ENCODE assay signal across 12 mouse cellular contexts in the genomic region with DNA sequence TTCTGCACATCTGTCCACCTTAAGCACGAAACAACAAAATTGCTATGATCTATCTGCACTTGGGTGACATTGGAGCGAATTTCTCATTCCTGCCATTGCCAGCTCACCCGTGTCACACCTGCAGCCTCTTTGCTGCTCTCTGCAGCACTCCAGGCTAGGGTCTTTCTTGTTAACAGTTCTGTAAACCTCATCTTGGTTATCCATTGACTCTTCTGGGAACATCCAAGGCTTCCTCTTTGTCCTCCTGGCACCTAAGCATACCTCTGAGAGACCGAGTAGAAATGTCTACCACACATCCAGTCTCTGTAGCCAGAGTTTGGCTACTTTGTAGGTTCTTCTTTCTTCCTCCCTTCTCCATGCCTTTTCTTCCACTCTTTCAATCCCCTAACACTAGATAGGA. TPM values are rescaled to one million over a fixed set of nuclear protein-coding genes. Genes with fewer than 3 reads are reported as not detected.
A peak's percentile ranks its signal among the peaks of the same experiment; 100 is the strongest.
DNase-seq lines count a peak whose midpoint lies in the region; ATAC-seq lines count a peak whose summit lies in the region.
"Had no signal": no experiment of that assay in that cellular context is flagged by ENCODE, and none has a peak within 500 bp of the region (broad histone marks: within the 10 kb centered on the region; RNA-seq: fewer than 3 reads in every experiment).

No protein-coding gene starts in this region.

- H3K9me3 ChIP-seq in embryonic facial prominence, embryonic 15.5 days (replicated peaks): no peaks in the 10 kb centered on the region
- no peaks in the 10 kb centered on the region for H3K9me3 ChIP-seq in embryonic facial prominence, embryonic 10.5 days
- H3K9me3 ChIP-seq in limb, embryonic 15.5 days: no peaks in the 10 kb centered on the region
- H3K9me3 ChIP-seq in limb, embryonic 10.5 days (replicated peaks): no peaks in the 10 kb centered on the region
- no peaks in the 10 kb centered on the region for H3K9me3 ChIP-seq in liver, embryonic 16.5 days (replicated peaks; ENCODE audit: control insufficient read depth, low read length)
- H3K9me3 ChIP-seq: forebrain, embryonic 13.5 days; hindbrain, embryonic 10.5 days had no signal

- H3K4me2 ChIP-seq in embryonic facial prominence, embryonic 15.5 days (replicated peaks): no peak overlapping the region
- H3K4me2 ChIP-seq in limb, embryonic 15.5 days: no peak overlapping the region
- peak overlapping the region; percentile 74 for H3K4me2 ChIP-seq in liver, embryonic 16.5 days (ENCODE audit: low read depth, low read length)
- H3K4me2 ChIP-seq: forebrain, embryonic 13.5 days had no signal

- 0 out of 2 replicates have a peak overlapping the region, but pooled peaks have one; percentile 60 for H3K27ac ChIP-seq in embryonic facial prominence, embryonic 15.5 days (replicated peaks)
- H3K27ac ChIP-seq in embryonic facial prominence, embryonic 10.5 days (replicated peaks): no peak overlapping the region
- peak overlapping the region; percentile 63 for H3K27ac ChIP-seq in limb, embryonic 15.5 days
- no peak overlapping the region for H3K27ac ChIP-seq in limb, embryonic 10.5 days
- H3K27ac ChIP-seq in brown adipose tissue, adult 24 weeks (replicated peaks; ENCODE audit: low read depth, low read length): peak overlapping the region; percentile 15; the same call in 1 of the 2 replicates
- H3K27ac ChIP-seq in liver, embryonic 16.5 days (ENCODE audit: low read length): peak overlapping the region; percentile 83
- H3K27ac ChIP-seq: forebrain, embryonic 13.5 days had no signal

- no peaks in the 10 kb centered on the region for H3K27me3 ChIP-seq in embryonic facial prominence, embryonic 15.5 days
- no peaks in the 10 kb centered on the region for H3K27me3 ChIP-seq in embryonic facial prominence, embryonic 10.5 days (replicated peaks; ENCODE audit: low read depth, poor library complexity, severe bottlenecking)
- H3K27me3 ChIP-seq in limb, embryonic 15.5 days: no peaks in the 10 kb centered on the region
- H3K27me3 ChIP-seq in limb, embryonic 10.5 days (ENCODE audit: low read depth, poor library complexity, severe bottlenecking): no peaks in the 10 kb centered on the region
- no peaks in the 10 kb centered on the region for H3K27me3 ChIP-seq in liver, embryonic 16.5 days (ENCODE audit: control insufficient read depth, insufficient read depth, low read depth, low read length)
- H3K27me3 ChIP-seq: forebrain, embryonic 13.5 days had no signal

- no peak for DNase-seq in embryonic facial prominence, embryonic 10.5 days (ENCODE audit: low spot score)
- DNase-seq in limb, embryonic 10.5 days (ENCODE audit: low spot score): no peak
- DNase-seq in right cerebral cortex, adult 2 months (ENCODE audit: low spot score in 2 of 2): no peak
- DNase-seq in spleen, postnatal 14 days (ENCODE audit: low spot score in 2 of 2): no peak
- DNase-seq: cerebellum, adult 11 months; gastrocnemius, postnatal 14 days had no signal

- ATAC-seq in embryonic facial prominence, embryonic 15.5 days (ENCODE audit: insufficient number of reproducible peaks, low FRiP score, low TSS enrichment, low read depth): no peak
- ATAC-seq in limb, embryonic 15.5 days (ENCODE audit: insufficient number of reproducible peaks, low FRiP score, low TSS enrichment, low read depth): no peak
- no peak for ATAC-seq in liver, embryonic 16.5 days (ENCODE audit: low read depth)
- ATAC-seq: forebrain, embryonic 13.5 days had no signal

- H3K4me3 ChIP-seq in embryonic facial prominence, embryonic 15.5 days (replicated peaks): no peak overlapping the region
- no peak overlapping the region for H3K4me3 ChIP-seq in embryonic facial prominence, embryonic 10.5 days
- no peak overlapping the region for H3K4me3 ChIP-seq in limb, embryonic 15.5 days
- H3K4me3 ChIP-seq in limb, embryonic 10.5 days: no peak overlapping the region
- no peak overlapping the region for H3K4me3 ChIP-seq in brown adipose tissue, adult 24 weeks (ENCODE audit: insufficient read depth, low read depth, low read length)
- no peak overlapping the region for H3K4me3 ChIP-seq in liver, embryonic 16.5 days (ENCODE audit: low read depth, low read length)
- H3K4me3 ChIP-seq: forebrain, embryonic 13.5 days had no signal

- H3K9ac ChIP-seq in embryonic facial prominence, embryonic 15.5 days: no peak overlapping the region
- no peak overlapping the region for H3K9ac ChIP-seq in limb, embryonic 15.5 days
- H3K9ac ChIP-seq in liver, embryonic 16.5 days (ENCODE audit: low read depth, low read length): no peak overlapping the region
- H3K9ac ChIP-seq: forebrain, embryonic 13.5 days had no signal

- WGBS in embryonic facial prominence, embryonic 15.5 days: 82% methylated on average over 4 of the region's 4 CpGs
- 91% methylated on average over 4 of the region's 4 CpGs for WGBS in embryonic facial prominence, embryonic 10.5 days
- 85% methylated on average over 4 of the region's 4 CpGs for WGBS in limb, embryonic 15.5 days
- 89% methylated on average over 4 of the region's 4 CpGs for WGBS in limb, embryonic 10.5 days
- WGBS in liver, embryonic 16.5 days (ENCODE audit: insufficient replicate concordance): 57% methylated on average over 4 of the region's 4 CpGs

- no peaks in the 10 kb centered on the region for H3K36me3 ChIP-seq in embryonic facial prominence, embryonic 15.5 days
- H3K36me3 ChIP-seq in embryonic facial prominence, embryonic 10.5 days (replicated peaks): peaks cover 37% of the 10 kb centered on the region
- 0 out of 2 replicates have a peak, but pooled peaks cover 8% of the 10 kb centered on the region for H3K36me3 ChIP-seq in limb, embryonic 15.5 days
- peaks cover 26% of the 10 kb centered on the region for H3K36me3 ChIP-seq in limb, embryonic 10.5 days
- H3K36me3 ChIP-seq in liver, embryonic 16.5 days (ENCODE audit: control insufficient read depth, insufficient read depth): no peaks in the 10 kb centered on the region

- peaks cover 40% of the 10 kb centered on the region for H3K4me1 ChIP-seq in embryonic facial prominence, embryonic 15.5 days
- H3K4me1 ChIP-seq in embryonic facial prominence, embryonic 10.5 days: peaks cover 41% of the 10 kb centered on the region
- peaks cover 41% of the 10 kb centered on the region for H3K4me1 ChIP-seq in limb, embryonic 15.5 days
- H3K4me1 ChIP-seq in limb, embryonic 10.5 days: peaks cover 38% of the 10 kb centered on the region
- peaks cover 44% of the 10 kb centered on the region for H3K4me1 ChIP-seq in brown adipose tissue, adult 24 weeks (ENCODE audit: control insufficient read depth, insufficient read depth, insufficient read length, low read length)
- peaks cover 39% of the 10 kb centered on the region for H3K4me1 ChIP-seq in liver, embryonic 16.5 days (ENCODE audit: control insufficient read depth, low read depth, low read length)

RNA-seq across cellular contexts. Expression of a gene that starts 28.8 kb away (rescaled TPM):
- polyA plus RNA-seq in embryonic facial prominence, embryonic 15.5 days (2015; fragmentation: Nextera tagmentation; extraction: Ambion mirVana): 20.3 and 22.9 TPM in 2 replicates
- polyA plus RNA-seq in embryonic facial prominence, embryonic 10.5 days (2016; fragmentation: Nextera tagmentation; extraction: Ambion mirVana): 51.0 and 58.6 TPM in 2 replicates
- polyA plus RNA-seq in limb, embryonic 15.5 days (2015; fragmentation: Nextera tagmentation; extraction: Ambion mirVana): 16.9 TPM in 2 replicates
- polyA plus RNA-seq in limb, embryonic 10.5 days (2016; fragmentation: Nextera tagmentation; extraction: Ambion mirVana): 54.9 and 63.1 TPM in 2 replicates
- polyA plus RNA-seq in brown adipose tissue, adult 24 weeks (2012; ENCODE audit: insufficient read depth, insufficient read length, missing spikeins): 1.0 and 7.8 TPM in 2 replicates
- polyA plus RNA-seq in liver, embryonic 16.5 days (2015; fragmentation: Nextera tagmentation; extraction: Ambion mirVana): 0.27 and 0.47 TPM in 2 replicates

RNA-seq across cellular contexts. Expression of a gene that starts 45.7 kb away (rescaled TPM):
- polyA plus RNA-seq in embryonic facial prominence, embryonic 15.5 days (2015; fragmentation: Nextera tagmentation; extraction: Ambion mirVana): 54.9 and 60.2 TPM in 2 replicates
- 48.5 and 49.1 TPM in 2 replicates for polyA plus RNA-seq in embryonic facial prominence, embryonic 10.5 days (2016; fragmentation: Nextera tagmentation; extraction: Ambion mirVana)
- polyA plus RNA-seq in limb, embryonic 15.5 days (2015; fragmentation: Nextera tagmentation; extraction: Ambion mirVana): 41.1 and 46.4 TPM in 2 replicates
- polyA plus RNA-seq in limb, embryonic 10.5 days (2016; fragmentation: Nextera tagmentation; extraction: Ambion mirVana): 50.1 and 53.4 TPM in 2 replicates
- polyA plus RNA-seq in brown adipose tissue, adult 24 weeks (2012; ENCODE audit: insufficient read depth, insufficient read length, missing spikeins): 24.1 and 35.4 TPM in 2 replicates
- polyA plus RNA-seq in liver, embryonic 16.5 days (2015; fragmentation: Nextera tagmentation; extraction: Ambion mirVana): 13.8 and 15.3 TPM in 2 replicates

RNA-seq across cellular contexts. Expression of a gene that starts 55.0 kb away (rescaled TPM):
- polyA plus RNA-seq in embryonic facial prominence, embryonic 15.5 days (2015; fragmentation: Nextera tagmentation; extraction: Ambion mirVana): 49.8 and 55.4 TPM in 2 replicates
- 93.2 and 94.4 TPM in 2 replicates for polyA plus RNA-seq in embryonic facial prominence, embryonic 10.5 days (2016; fragmentation: Nextera tagmentation; extraction: Ambion mirVana)
- 43.4 and 45.0 TPM in 2 replicates for polyA plus RNA-seq in limb, embryonic 15.5 days (2015; fragmentation: Nextera tagmentation; extraction: Ambion mirVana)
- polyA plus RNA-seq in limb, embryonic 10.5 days (2016; fragmentation: Nextera tagmentation; extraction: Ambion mirVana): 92.0 and 92.4 TPM in 2 replicates
- polyA plus RNA-seq in brown adipose tissue, adult 24 weeks (2012; ENCODE audit: insufficient read depth, insufficient read length, missing spikeins): 9.6 and 10.3 TPM in 2 replicates
- polyA plus RNA-seq in liver, embryonic 16.5 days (2015; fragmentation: Nextera tagmentation; extraction: Ambion mirVana): 22.1 TPM in 2 replicates

Comparison
In these comparisons a context has a peak if more than half of its experiments do, and no peak if none do; other contexts are left out.
1. H3K27ac ChIP-seq: peak in embryonic facial prominence, embryonic 15.5 days (single experiment), limb, embryonic 15.5 days (single experiment), brown adipose tissue, adult 24 weeks (single experiment) and liver, embryonic 16.5 days (single experiment); none in embryonic facial prominence, embryonic 10.5 days (single experiment) and limb, embryonic 10.5 days (single experiment).